Mouse (Mus musculus) bone marrow macrophage, adult 2 months (primary cell): ENCODE data around the gene Vmn1r55.

ENCODE experiments used
- CTCF ChIP-seq: IDR thresholded peaks from 2 replicates; pipeline ENCODE4 v1.5.1; 2012; ENCODE audit warnings: low read depth, mild to moderate bottlenecking, low read length, moderate library complexity
- POLR2A ChIP-seq: IDR thresholded peaks from 2 replicates; pipeline ENCODE4 v1.6.1; 2012; ENCODE audit warnings: mild to moderate bottlenecking, low read depth, low read length, borderline replicate concordance

GRCm38 (mm10) chr7:5092831-5093510, 56.5 kb downstream of the Vmn1r55 start:
- no peak for TF ChIP-seq CTCF
- no peak for TF ChIP-seq POLR2A
